In the genomic region with DNA sequence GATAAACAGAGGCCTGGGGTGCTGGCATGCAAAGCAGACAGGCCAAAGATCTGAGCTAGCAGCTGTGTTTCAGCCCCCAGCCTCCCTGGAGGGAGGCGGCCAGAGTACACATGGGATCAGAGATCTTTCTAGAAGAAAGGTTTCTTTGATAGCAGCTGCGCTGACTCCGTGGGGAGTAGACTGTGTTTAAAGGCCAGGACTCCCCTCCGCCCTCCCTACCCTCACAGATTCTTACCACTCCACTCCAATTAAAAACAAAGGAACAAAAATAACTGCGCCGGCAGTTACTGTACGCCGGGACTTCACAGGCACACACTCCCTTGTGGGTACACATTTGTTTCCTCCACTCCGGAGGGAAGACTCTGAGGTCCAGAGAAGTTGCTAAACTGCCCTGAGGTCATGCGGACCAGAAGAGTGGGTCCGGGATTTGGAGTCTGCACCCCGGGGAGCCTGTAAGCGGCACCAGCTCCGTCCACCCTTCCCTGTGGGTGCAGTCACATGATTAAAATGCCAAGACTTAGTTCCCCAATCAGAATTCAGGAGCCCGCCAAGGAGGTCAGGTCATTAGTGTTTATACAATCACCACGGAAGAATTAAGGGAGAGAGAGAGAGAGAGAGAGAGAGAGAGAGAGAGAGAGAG, we compare ENCODE assay signal across 8 mouse cellular contexts.
DNase-seq lines count a peak whose midpoint lies in the region; ATAC-seq and TF ChIP-seq lines count a peak whose summit lies in the region.

No protein-coding gene starts in this region.

- peak; percentile 35 for DNase-seq in adrenal gland, postnatal 25 days
- DNase-seq in heart, adult 2 months, result peak; percentile 47 to 58
- peak; percentile 26 for DNase-seq in kidney, adult 2 months
- peak; percentile 74 for DNase-seq in lung, postnatal 0 days (ENCODE audit: low spot score)
- DNase-seq in thymus, postnatal 4 days, result no peak
- DNase-seq in cerebellum, postnatal 14 days, result no peak

- intact Hi-C loops in heart, adult 2 months (cut with DNase I), result no loop called here

- H3K4me2 ChIP-seq in lung, postnatal 0 days (replicated peaks; ENCODE audit: low read depth, low read length), result peak overlapping the region; percentile 62
- H3K4me2 ChIP-seq in stomach, embryonic 15.5 days, result peak overlapping the region; percentile 62

- peak overlapping the region; percentile 63 for H3ac ChIP-seq in C2C12 (ENCODE audit: control insufficient read depth, insufficient read length, low read depth)

- H3K9me3 ChIP-seq in lung, postnatal 0 days (ENCODE audit: low read length), result no peaks in the 10 kb centered on the region
- H3K9me3 ChIP-seq in stomach, embryonic 15.5 days, result no peaks in the 10 kb centered on the region

- TF ChIP-seq EP300 in heart, adult 2 months (IDR thresholded peaks at IDR 0.05; ENCODE audit: insufficient read depth, low read depth, low read length), result no peak
- no peak for TF ChIP-seq EP300 in lung, postnatal 0 days (IDR thresholded peaks at IDR 0.05)

- H3K4me3 ChIP-seq in C2C12 (ENCODE audit: insufficient read depth, poor library complexity, severe bottlenecking), result peak overlapping the region; percentile 6
- H3K4me3 ChIP-seq in heart, adult 2 months, result peak overlapping the region; percentile 32
- H3K4me3 ChIP-seq in kidney, adult 2 months (ENCODE audit: insufficient read depth, low read depth, low read length), result peak overlapping the region; percentile 32
- peak overlapping the region; percentile 28 for H3K4me3 ChIP-seq in lung, postnatal 0 days (ENCODE audit: low read depth, low read length)
- H3K4me3 ChIP-seq in stomach, embryonic 15.5 days (replicated peaks), result peak overlapping the region; percentile 34

- 0 out of 2 replicates have a peak, but pooled peaks have one; percentile 13 for TF ChIP-seq POLR2A in heart, adult 2 months (IDR thresholded peaks at IDR 0.05; ENCODE audit: insufficient read depth, low read depth, low read length)
- no peak for TF ChIP-seq POLR2A in kidney, adult 2 months (IDR thresholded peaks at IDR 0.05; ENCODE audit: low read depth, low read length)

- peak overlapping the region; percentile 58 for H3K27ac ChIP-seq in heart, adult 2 months
- no peak overlapping the region for H3K27ac ChIP-seq in kidney, adult 2 months (ENCODE audit: insufficient read depth, low read depth, low read length)
- H3K27ac ChIP-seq in lung, postnatal 0 days (ENCODE audit: low read length), result peak overlapping the region; percentile 11; the same call in 1 of the 2 replicates
- peak overlapping the region; percentile 84 for H3K27ac ChIP-seq in stomach, embryonic 15.5 days

- no peaks in the 10 kb centered on the region for H3K79me3 ChIP-seq in C2C12 (ENCODE audit: low read depth)

- H3K27me3 ChIP-seq in C2C12 (ENCODE audit: control insufficient read depth, insufficient read depth, insufficient read length), result no peaks in the 10 kb centered on the region
- no peaks in the 10 kb centered on the region for H3K27me3 ChIP-seq in heart, adult 2 months (ENCODE audit: control insufficient read depth, insufficient read depth, low read length)
- H3K27me3 ChIP-seq in kidney, adult 2 months (replicated peaks; ENCODE audit: control insufficient read depth, insufficient read depth, low read length), result no peaks in the 10 kb centered on the region
- H3K27me3 ChIP-seq in lung, postnatal 0 days (replicated peaks; ENCODE audit: insufficient read depth, low read length), result no peaks in the 10 kb centered on the region
- no peaks in the 10 kb centered on the region for H3K27me3 ChIP-seq in stomach, embryonic 15.5 days (replicated peaks)

- no peaks in the 10 kb centered on the region for H3K4me1 ChIP-seq in heart, adult 2 months (ENCODE audit: control insufficient read depth, insufficient read depth, low read length)
- H3K4me1 ChIP-seq in kidney, adult 2 months (ENCODE audit: control insufficient read depth, insufficient read depth, low read length), result no peaks in the 10 kb centered on the region
- H3K4me1 ChIP-seq in lung, postnatal 0 days (ENCODE audit: insufficient read depth, low read depth, low read length), result peaks cover 3% of the 10 kb centered on the region; the same call in 1 of the 2 replicates
- H3K4me1 ChIP-seq in stomach, embryonic 15.5 days, result peaks cover 15% of the 10 kb centered on the region

- 1% methylated on average over 16 of the region's 16 CpGs for WGBS in heart, adult 2 months
- WGBS in kidney, adult 2 months, result 3% methylated on average over 16 of the region's 16 CpGs
- 3% methylated on average over 16 of the region's 16 CpGs for WGBS in lung, postnatal 0 days
- WGBS in stomach, embryonic 15.5 days, result 3% methylated on average over 16 of the region's 16 CpGs

- H3K9ac ChIP-seq in heart, adult 2 months (ENCODE audit: low read depth, low read length), result peak overlapping the region; percentile 26
- no peak overlapping the region for H3K9ac ChIP-seq in lung, postnatal 0 days (replicated peaks; ENCODE audit: low read depth)
- H3K9ac ChIP-seq in stomach, embryonic 15.5 days, result no peak overlapping the region

- ATAC-seq in lung, postnatal 0 days, result peak; percentile 70
- ATAC-seq in stomach, embryonic 15.5 days (ENCODE audit: insufficient read depth, low FRiP score, low read depth), result peak; percentile 67

- no peak for TF ChIP-seq CTCF in C2C12 (IDR thresholded peaks at IDR 0.05; ENCODE audit: control insufficient read depth, insufficient read depth, insufficient read length)
- TF ChIP-seq CTCF in heart, adult 2 months (IDR thresholded peaks at IDR 0.05), result no peak
- no peak for TF ChIP-seq CTCF in kidney, adult 2 months (conservative IDR thresholded peaks at IDR 0.05; ENCODE audit: insufficient read depth, insufficient read length, low read depth, low read length)
- TF ChIP-seq CTCF in lung, postnatal 0 days (IDR thresholded peaks at IDR 0.05), result no peak

- no peaks in the 10 kb centered on the region for H3K36me3 ChIP-seq in C2C12 (ENCODE audit: control insufficient read depth, insufficient read depth)
- H3K36me3 ChIP-seq in heart, adult 2 months (ENCODE audit: control insufficient read depth, insufficient read depth, low read length), result no peaks in the 10 kb centered on the region
- H3K36me3 ChIP-seq in kidney, adult 2 months (ENCODE audit: control insufficient read depth, insufficient read depth, low read length), result no peaks in the 10 kb centered on the region
- no peaks in the 10 kb centered on the region for H3K36me3 ChIP-seq in lung, postnatal 0 days (ENCODE audit: insufficient read depth, low read length)
- no peaks in the 10 kb centered on the region for H3K36me3 ChIP-seq in stomach, embryonic 15.5 days

- no peaks in the 10 kb centered on the region for H3K79me2 ChIP-seq in C2C12 (ENCODE audit: control insufficient read depth, insufficient read depth)
- H3K79me2 ChIP-seq in heart, adult 2 months (replicated peaks; ENCODE audit: control insufficient read depth, insufficient read depth, low read length), result no peaks in the 10 kb centered on the region

TF ChIP-seq in C2C12, 6 proteins besides CTCF, POLR2A, EP300 and RAD21:
- TF ChIP-seq MYOD1 (IDR thresholded peaks at IDR 0.05; ENCODE audit: control insufficient read depth, insufficient read length, low read depth), result peak; percentile 78
- TF ChIP-seq USF1 (IDR thresholded peaks at IDR 0.05; ENCODE audit: low read depth), result peak; percentile 84
- TF ChIP-seq MAX (IDR thresholded peaks at IDR 0.05), result no peak
TF ChIP-seq in C2C12: peak in this region for 2.

Comparison
In these comparisons a context has a peak if more than half of its experiments do, and no peak if none do; other contexts are left out.
1. DNase-seq: peak in adrenal gland, postnatal 25 days (single experiment), heart, adult 2 months (2 of 2), kidney, adult 2 months (single experiment) and lung, postnatal 0 days (single experiment); none in thymus, postnatal 4 days (single experiment) and cerebellum, postnatal 14 days (0 of 2).
2. Peak in every context shown above with its lines, with median percentiles within 50 percentile points of each other: H3K4me3 ChIP-seq.